Mouse (Mus musculus) neutrophil, adult 5-6 weeks (primary cell): ENCODE results near the gene Myo18a. TPM values are rescaled to one million over a fixed set of nuclear protein-coding genes. Genes with fewer than 3 reads are reported as not detected.
A peak's percentile ranks its signal among the peaks of the same experiment; 100 is the strongest.

Experiments used
- ATAC-seq: fragments of 151-379, 151-347 bp; 2 replicates; pipeline ENCODE4 v1.8.0; 2017; ENCODE audit warnings: mild to moderate bottlenecking, moderate TSS enrichment; ENCODE audit not compliant: insufficient number of reproducible peaks, poor library complexity, low FRiP score, severe bottlenecking; ENCODE audit errors: extremely low read depth
- total RNA-seq: library from RNA; stranded (forward); fragments of 200-1000 nt; gene quantifications from 2 replicates; pipeline ENCODE4 v1.2.3, GENCODE M21; 2017

Gene Myo18a
- total RNA-seq, 1 experiment from 2014 or later: 109 TPM

DNA sequence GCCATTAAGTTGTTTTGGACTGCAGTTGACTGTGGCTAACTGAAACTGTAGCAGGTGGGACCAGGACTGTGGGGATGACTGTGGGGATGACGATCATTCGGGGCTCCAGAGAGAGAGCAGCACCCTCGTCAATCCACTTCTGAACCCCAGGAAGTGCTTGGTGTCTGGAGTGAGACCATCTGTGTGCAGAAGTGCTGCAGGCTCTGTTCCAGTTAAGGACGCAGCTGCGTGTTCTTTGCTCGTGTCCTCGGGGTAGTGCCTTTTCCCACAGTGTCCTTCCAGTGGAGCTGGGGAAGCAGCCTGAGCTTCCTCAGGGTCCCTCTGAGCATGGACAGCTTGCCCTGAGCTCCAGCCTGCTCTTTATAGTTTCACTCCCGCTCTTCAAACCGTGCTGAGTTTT, 27.2 kb downstream of the Myo18a start:
- no peak for ATAC-seq

DNA sequence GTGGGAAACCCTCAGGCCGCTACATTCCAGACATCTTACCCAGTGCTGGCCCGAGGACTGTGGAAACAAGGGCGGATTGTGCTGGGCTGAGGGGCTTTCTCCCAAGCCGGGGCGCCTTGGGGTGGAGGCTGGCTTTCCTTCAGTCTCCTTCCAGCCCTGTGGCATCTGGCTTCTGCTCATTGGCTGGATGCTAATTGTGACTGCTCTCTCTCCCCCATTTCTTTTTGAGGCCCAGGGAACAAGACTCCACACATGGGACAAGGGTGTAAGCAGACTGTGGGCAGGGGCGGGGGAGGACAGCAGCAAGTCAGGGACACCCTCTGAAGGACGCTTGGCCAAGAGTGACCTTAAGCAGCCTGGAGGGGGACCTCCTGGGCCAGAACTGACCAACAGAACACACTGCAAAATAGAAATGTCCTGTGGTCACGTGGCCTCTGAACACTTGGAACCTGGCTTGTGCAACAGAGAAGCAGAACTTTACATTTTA, 28.2 kb downstream of the Myo18a start:
- no peak for ATAC-seq

DNA sequence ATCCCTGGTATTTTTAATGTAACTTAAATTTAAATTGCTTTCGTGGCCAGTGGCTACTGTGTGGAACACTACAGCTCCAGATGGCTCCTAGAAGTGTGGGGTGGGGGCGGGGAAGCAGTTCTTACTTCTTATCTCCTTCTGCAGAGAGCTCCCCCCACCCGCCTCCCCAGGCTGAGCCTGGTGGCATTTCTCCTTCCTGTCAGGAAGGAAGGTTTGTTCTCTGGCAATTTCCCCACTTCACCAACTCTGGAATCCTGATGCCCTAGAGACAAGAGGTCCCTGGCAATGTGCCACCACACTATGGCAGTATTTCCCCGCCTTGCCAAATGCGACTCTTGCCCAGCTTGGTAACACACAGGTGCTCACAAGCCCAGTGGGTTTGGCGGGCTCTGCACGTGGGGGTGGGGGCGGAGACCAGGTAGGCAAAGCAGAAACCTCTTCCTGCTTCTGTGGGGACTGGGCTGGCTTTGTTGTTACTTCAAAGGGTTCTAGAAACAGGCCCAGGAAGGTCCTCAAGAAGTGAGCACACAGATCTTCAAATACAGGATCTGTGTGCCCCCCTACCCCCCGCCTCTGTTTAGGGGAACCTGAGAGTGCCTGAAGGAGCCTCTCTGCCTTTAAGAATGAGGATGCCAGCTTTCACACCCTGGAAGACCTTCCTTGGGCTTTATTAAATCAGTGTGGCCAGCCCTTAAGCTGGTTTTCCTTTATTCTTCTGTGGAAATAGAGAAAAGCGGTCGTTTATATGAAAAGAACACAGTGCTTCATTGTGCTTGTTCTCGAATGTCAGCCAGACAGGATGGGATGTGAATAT, 28.9 kb downstream of the Myo18a start:
- no peak for ATAC-seq

DNA sequence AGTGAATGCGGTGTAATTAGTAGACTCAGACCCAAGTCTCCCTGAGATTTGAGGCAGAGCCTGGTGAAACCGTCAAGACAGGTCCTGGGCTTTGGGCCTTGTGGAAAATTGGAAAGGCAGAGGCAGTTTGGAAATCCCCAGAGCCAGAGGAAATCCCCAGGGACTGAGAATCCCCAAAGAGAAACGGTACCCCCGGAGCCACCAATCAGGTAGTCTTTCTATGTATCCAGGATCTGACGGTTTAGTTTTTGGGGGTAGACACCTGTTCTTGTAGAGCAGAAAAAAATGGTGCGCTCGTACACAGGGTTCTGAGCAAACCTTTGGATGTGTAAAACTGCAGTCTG, 29.5 kb downstream of the Myo18a start:
- ATAC-seq: no peak

DNA sequence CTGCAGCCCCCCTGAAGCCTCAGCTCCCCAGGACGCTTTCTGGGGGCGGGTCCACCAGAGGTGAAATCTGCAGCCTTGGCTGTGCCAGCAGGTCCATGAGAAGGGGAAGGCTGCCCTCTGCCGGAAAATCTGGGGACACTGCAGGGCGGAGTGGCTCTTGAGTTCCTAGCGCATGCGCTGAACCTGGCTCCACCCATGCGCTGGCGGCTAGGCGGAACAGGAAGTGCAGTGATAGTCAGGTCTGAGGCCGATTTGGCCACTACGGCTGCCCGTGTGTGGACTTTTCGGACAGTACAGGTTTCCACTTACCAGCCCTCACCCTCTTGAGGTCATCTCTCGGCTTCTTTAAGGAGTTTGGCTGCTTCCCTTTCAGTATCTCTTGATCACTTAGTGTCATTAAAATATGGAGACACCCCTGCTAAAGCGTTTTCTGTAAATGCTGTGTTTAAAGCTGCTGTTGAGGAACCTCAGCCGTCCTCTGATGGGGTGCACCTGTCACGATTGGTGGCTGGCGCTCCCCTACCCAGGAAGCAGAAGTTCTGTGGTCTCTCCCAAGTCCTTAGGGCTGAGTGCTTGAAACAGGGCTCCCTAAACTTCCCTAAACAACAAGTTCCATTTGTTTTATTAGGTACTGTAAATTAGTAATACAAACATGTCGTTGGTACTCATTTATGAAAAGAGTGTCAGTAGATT, 30.3 kb downstream of the Myo18a start:
- ATAC-seq: peak; percentile 96

DNA sequence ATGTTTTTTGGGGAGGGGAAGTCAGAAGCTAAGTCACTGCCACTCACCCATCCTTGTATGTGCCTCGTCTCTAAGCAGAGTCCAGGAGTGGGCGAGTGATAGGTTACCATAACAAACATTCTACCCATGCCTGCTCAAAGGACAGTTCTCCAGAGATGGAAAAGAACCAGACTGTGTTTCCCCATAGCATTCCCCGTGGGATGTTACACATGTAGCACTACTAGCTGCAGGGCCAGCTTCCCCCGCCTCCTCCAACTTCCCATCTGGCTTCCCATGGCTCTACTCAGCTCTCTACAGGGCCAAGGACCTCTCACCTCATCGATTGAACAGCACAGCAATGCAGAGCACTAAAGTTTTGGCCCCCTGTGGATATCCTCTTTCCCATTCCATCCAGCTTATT, 32.2 kb downstream of the Myo18a start:
- no peak for ATAC-seq

DNA sequence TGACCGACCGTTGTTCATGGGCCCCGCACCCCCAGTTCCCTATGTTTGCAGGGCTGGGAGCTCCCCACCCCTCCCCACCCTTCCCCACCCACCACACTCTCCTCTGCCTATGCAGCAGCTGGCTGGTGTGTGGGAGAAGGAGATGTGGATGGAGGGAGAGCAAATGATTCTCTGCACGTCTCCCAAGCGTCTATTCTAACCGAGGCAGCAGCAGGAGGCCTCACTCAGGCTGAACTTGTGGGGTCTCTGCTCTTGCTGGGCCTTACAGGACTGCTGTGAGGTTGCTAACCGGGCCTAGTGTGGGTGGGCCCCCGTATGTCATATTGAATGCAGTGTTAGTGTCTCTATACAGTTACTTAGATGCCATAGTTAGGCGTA, 37.4 kb downstream of the Myo18a start:
- ATAC-seq: no peak

DNA sequence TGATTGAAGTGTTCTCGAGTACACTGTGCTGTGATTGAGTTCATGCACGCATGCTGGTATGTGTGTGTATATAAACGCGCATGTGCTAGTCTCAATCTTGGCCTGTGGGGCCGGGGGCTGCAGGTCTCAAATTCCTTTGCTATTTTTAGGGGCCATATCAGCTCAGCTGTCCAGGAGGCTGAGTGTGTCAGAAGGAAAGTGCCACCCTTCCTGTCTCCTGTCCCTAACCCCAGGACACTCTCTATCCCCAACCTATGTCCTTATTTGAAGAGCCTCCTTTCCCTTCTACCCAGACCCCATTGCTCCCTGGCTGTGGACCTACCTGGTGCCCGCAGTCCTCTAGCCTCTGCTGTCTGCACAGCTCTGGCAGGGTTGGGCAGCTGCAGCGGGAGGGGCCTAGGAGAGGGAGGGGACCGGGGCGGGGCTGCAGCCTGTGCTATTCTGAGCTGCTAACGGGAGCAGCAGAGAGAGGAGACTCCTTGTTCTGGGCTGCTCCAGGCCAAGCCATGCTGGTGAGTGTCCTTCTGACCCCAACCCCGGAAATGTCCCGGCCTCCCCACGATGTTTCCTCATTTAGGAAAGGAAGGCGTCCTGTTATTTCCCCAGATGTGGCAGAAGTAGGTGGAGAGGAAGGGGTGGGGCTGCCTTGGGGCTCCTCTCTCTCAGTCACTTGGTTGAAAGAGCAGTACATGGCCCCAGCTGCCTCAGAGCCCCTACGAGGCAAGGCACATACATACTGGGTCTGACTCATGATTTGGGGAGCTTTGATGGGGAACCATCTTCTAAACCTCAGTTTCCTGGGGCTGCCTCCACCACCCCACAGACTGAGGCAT, 38.0 kb downstream of the Myo18a start:
- peak; percentile 72 for ATAC-seq

DNA sequence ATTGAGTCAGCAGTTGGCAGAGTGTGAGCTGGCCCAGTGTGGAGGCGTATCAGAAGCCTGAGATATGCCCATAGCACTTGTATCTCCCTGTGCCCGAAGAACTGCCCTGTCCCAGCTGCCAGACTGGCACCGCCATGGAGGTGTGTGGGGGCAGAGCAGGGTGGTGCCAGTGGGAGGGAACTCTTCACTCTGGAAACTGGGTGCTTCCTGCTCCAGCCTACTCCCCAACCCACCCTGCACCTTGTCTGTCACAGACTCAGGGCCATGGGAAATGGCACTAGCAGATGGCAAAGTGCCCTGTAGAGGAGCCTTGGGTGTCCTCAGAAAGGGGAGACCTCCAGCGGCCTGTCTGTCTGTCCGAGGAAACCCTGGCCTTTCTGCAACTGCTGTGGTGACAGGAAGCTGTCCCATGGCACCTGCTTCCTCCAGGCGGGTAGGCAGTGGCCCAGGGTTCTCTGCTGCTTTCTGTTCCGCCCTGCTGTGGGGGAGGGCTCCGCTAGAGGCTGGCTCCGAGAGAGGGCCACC, 39.4 kb downstream of the Myo18a start:
- ATAC-seq: peak; percentile 52

DNA sequence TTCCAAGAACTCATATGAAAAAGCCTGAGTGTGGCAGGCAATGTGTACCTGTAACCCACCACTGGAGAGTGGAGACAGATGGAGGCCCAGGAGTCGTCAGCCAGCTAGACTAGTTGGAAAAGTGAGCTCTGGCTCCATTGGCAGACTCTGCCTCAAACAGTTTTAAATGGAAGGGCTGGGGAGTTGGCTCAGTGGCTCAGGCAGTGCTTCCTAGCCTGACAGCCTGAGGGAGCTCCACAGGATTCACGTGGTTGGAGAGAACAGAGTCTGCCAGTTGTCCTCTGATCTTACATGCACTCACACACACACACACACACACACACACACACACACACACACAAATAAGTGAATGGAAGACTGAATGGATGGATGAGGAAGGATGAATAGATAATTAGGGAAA, 43.2 kb downstream of the Myo18a start:
- no peak for ATAC-seq

DNA sequence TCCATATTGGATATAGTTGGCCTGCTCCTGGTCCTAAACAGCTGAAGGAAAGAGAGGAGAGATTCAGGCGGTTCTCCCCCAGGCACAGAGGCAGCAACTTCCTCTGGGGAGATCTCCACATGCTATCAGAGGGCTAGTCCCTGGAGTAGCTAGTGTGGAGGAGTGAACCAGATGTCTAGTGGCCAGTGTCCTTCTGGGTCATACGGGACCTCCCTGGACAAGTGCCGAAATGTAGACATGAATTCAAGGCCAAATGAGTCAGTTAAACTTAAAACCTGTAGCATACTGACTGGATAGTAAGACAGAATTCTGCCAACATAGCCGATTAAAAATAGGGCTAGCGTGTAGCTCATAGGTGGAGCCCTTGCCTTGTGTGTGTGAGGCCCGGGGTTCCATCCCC, 43.8 kb downstream of the Myo18a start:
- no peak for ATAC-seq

DNA sequence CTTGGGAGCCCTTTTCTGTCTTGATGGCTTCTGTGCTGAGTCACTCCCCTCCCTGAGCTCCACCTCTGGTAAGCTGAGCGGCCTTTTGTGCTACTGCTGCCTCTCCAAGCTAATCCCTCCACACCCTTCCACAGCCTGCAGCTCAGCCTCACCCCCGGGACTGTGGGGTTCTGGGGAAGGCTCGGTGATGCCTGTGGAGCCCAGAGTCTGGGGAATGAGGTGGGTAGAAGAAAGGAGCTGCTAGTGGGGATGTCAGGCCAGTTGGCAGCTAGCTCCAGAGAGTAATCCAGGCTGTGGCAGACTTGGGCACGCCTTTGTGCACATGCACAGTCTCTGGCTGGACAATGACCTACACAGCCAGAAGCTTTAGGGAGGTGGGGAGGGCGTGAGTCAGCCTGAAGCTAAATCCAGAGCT, 45.0 kb downstream of the Myo18a start:
- ATAC-seq: no peak

DNA sequence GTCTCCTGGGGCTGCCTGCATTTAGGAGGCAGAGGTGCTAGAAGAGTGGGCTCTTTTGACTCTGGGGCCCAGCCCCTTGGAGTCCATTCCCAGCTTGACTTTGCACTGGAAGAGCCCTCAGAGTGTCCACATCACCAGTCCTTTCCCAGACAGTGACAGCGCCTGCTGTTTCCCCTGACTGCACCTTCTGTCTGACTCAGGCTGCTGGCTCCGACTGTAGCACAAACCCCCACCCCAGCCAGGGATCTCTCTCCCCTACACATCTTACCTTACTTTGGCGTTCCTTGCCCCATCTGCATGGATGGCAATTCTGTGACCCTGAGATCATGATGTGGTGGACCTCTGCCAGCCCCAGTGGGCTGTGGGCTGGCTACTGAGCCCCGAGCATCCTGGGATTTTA, 46.2 kb downstream of the Myo18a start:
- ATAC-seq: no peak

DNA sequence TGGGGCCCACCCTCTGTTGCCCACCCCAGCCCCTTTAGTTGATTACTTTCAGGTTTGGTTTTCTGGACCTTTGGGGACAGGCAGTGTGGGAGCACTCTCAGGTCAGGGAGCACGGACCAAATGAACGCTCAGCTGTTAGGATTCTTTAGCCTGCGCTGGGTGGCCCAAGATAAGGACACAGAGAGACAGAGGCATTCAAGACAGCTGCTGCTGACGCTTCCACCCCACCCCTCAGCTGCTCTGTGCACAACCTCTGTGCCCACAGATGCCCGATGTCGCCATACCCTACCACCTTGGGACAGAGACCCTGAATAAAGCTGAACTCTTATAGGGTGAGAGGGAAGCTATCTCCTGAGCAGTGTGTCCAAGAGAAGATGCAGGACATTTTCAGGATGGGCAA, 47.0 kb downstream of the Myo18a start:
- no peak for ATAC-seq

DNA sequence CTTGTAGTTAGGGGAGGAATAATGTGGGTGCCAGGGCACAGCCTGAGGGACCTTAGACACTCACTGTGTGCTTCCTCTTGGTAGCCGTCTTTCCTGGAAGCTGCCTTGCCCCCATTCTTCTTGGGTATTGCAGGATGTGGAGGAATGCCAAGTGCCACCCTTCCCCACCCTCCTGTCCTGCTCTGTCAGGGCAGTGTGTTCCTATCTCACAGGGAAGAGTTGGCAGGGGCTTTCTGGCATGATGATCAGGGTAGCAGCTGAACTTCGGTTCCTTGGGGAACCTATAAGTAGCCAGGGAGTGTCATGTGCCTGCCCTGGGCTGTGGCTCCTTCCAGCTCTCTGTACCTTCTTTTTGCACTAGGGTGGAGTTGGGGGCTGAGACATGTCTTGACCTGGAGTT, 50.9 kb downstream of the Myo18a start:
- no peak for ATAC-seq

DNA sequence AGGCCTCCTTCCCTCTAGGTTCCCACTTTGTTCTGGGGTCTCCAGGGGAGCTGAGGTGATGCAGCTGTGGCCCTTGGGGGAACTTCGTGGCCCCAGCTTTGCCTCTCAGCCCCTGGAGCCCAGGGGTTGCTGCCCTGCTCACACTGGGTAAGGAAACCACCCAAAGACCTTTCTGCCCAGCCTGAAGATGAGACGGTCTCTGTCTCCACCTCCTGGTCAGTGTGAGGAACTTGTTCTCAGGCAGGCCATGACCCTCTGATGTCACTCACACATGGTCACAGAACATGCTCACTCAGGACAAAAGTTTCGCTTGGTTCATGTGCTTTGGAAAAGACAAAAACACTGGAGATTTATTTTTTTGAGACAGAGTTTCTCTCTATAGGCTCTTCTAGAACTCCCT, 53.0 kb downstream of the Myo18a start:
- ATAC-seq: peak; percentile 81

DNA sequence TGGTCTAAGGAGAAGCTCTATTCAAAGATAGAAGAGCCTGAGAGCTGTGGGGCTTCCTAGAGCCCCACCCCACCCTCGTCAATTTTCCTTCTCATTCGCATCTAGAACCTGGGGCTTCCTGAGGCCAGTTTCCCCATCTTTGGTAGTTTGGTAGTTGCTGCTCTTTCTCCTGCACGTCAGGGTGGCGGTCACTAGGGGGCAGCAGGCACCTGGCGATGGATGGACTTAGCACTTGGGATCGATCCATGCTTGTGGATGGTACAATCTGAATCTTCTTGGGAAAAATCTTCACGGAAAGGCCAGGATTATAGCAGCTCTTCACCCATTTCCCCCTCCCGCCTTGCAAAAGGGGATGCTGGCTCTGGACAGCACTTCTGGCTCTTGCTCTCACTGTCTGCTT, 58.6 kb downstream of the Myo18a start:
- no peak for ATAC-seq

DNA sequence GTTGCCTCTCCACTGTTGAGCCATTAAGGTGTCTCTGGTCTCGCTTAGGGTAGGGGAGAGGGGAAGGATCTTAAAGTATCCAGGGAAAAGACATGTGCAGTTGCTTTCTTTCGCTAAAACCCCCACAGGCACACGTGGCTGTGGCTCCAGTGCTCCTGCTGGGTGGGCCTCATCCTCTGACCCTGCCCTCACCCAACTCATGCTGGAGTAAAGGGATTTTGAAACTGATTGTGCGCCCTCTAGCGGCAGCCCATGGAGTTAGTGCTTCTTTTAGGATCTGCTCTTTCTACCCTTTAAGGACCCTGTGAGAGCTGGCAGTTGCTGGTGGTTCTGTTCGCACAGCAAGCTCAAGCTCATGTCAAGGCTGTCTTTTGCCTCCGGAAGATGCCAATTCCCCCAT, 59.7 kb downstream of the Myo18a start:
- ATAC-seq: peak; percentile 16; the same call in 1 of the 2 replicates

DNA sequence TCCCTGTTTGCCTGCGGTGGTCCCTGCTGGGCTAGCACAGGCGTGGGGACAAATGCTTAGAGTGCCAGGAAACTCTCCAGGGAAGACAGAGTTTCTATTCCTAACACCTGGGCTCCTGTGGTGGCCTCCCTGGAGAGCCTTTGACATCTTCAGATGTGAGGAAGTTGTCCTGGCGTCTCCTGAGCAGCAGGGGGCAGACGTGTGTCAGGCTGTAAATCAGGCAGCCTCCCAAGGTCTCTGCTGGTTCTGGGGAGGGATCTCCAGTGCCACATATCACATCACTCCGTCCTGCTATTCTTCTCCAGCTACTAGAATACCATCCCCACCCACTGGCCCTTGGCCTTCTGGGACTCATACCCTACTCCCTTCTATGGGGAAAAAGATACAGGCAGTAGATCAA, 62.8 kb downstream of the Myo18a start:
- 0 out of 2 replicates have a peak, but pooled peaks have one; percentile 22 for ATAC-seq
